Mouse (Mus musculus) right cerebral cortex, postnatal 25 days (tissue): Measurements from ENCODE around the gene Chka.

Experiments used
- DNase-seq: peaks from one replicate; pipeline ENCODE4 v3.0.0; 2022

Chka gene

DNA sequence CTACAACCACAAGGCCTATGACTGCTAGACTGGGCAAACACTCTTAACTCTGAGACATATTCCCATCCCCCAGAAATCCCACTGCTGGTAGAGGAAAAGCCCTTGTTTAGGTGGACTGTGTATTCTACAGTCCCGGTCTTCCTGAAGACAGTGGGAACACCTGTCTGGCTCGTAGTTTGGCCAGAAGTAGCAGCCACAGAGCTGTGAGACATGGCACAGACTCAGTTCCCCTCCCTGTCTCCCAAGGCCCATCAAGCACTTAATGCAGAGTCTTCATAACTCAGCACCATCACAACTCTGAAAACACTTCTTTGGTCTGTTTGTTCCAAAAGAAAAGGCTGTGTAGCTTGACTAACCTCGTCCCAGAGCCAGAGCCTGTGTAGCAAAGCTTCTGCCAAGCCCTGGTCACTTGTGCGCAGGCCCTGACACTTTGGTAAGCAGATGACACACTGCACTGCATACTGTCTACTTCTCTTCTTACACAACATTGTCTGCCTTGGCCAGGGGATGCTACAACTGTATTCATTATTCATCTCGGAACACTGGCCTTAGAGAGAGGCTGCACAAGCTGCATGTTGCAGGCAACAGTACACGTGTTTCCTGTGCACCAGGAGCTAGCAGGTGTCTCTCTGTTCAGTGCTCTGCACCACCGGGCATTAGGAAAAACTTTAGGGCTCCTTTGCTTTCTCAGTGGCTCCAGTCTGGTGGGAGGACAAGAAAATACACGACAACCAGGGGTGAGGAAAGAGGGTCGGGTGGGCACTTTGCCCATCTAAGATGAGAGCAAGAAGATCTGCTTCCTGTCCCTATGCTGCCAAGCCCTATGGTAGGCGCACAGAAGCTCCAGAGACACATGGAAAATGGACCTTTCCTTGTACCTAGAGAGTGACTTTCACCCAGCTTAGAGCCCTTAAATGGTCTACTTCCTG is 4.6 kb upstream of the Chka start:
- no peak for DNase-seq

DNA sequence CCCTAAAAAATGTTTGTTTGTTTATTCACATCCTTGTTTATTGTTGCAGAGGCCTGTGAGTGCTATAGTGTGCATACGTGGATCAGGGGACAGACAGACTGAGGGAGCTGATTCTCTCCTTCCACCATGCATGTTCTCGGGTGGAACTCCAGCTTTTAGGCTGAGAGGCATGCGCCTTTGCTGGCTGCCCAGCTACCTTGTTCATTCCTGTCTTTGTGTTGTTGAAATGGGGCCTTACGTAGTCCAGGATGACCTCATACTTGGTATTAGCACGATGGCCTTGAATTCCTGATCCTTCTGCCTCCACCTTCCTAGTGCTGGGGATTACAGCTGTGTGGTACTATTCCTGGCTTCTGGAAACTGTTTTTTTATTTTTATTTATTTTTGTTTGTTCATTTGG is 3.9 kb upstream of the Chka start:
- no peak for DNase-seq

DNA sequence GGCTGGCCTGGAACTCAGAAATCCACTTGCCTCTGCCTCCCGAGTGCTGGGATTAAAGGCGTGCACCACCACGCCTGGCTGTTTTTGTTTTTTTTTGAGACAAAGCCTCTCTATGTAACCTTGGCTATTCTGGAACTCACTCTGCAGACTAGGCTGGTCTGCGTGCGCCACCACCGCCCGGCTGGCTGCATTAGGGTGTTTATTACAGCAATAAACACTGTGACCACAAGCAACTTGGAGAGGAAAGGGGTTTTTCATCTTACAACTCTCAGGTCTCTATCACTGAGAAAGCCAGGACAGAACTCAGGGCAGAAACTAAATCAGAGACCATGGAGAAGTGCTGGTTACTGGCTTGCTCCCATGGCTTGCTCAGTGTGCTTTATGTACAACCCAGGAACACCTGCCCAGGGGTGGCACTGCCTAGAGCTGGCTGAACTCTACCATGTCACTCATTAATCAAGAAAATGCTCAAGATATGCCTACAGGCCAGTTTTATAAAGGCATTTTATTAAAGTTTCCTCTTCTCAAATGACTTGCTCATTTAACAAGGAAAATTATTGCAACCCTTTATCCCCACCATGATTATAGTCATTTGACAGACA is 3.3 kb upstream of the Chka start:
- no peak for DNase-seq

DNA sequence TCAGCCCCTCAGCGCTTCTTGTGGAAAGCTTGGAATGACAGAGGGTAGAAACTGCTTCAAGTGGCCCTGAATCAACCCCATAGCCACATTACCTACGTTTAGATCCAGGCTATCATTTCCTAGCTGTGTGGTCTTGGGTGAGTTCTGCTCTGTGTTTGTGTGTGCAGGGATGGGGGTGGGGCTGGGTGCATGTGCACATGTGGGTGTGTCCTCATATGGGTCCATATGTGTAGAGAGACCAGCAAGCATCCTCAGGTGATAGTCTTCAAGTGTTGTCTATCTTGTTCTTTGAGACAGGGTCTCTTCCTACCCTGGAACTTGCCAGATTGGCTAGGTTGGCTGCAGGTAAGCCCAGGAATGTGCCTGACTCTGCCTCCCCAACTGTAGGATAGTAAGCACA is 2.3 kb upstream of the Chka start:
- no peak for DNase-seq

DNA sequence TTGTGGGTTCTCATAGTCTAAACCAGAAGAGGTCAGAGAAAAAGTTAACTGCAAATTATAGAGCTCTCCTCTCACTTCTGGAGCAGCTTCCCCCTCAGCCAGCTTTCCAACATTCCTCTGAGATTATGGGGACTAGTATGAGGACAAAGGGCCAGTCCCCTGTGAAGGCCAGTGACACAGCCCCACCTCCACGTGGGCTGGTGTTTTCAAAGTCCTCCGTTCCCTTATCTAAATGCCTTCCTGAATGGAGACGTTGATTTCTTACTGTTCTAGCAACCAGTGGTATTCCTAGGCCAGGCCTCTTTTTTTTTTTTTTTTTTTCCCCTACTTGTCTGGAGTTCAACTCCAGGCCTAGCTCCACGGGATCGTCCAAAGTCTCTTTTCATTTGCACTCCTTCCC is 1.5 kb upstream of the Chka start:
- no peak for DNase-seq

DNA sequence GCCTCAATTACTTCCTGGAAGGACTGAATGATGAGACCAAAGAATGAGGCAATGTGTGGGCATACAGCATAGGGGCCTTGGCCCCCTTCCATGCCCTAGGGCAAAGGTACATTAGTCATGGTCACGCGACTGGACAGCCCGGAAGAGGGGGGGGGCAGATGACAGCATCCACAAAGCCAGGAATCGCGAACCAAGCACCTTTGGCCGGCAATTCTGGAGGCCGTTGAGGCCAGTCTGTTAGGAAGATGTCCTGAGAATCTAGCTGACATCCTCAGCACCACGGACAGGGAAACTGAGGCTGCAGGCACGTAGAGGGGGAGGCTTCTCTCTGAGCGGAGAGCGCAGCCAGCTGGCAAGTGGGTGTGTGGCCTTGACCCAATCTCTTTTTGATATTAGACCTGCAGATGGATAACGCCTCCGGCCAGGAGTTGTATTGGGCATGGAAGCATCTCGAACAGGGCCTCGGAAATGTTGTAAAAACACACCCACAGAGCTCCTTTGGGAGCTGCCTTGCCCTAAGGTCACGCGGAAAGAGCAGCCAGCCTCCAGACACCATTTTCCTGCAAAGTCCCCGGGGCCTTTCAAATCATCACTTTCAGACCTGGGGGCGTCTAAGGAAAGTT is 615 bp upstream of the Chka start:
- DNase-seq, result no peak

DNA sequence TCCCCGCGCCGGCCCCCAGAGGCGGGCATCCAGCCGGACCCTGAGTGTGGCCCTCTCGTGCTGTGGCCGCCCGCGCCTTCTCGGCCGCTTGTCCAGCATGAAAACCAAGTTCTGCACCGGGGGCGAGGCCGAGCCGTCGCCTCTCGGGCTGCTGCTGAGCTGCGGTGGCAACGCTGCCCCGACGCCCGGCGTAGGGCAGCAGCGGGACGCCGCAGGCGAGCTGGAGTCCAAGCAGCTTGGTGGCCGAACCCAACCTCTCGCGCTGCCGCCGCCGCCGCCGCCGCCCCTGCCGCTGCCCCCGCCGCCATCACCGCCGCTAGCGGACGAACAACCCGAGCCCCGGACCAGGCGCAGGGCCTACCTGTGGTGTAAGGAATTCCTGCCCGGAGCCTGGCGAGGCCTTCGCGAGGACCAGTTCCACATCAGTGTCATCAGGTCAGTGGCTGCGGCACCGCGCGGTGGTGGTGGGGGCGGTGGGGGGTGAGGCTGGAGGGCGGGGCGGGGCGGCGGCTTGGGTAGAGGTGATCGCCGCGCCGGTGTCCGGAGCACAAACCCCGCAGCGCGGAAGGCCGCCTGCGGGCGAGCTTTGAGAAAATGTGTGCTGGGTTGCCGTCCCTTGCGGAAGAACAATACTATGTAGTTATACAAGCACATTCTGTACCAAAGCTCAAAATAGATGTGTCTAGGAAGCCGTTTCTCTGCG is 557 bp downstream of the Chka start:
- peak; percentile 52 for DNase-seq

DNA sequence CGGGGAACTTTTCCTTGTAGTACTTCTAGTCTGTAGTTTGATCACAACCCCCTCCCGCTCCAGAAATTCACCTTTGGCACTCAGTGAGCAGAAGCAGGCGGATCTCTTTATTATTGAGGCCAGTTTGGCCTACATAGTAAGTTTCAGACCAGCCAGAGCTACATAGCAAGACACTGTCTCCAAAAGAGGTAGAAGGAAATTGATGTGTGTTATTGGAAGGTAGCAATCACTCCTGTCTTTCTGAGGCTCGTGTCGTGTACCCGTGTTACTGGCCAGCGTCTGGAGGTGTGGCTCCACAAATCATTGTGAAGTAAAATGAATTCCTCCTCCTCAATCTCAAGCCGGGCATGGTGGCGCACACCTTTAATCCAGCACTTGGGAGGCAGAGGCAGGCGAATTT is 1.5 kb downstream of the Chka start:
- no peak for DNase-seq

DNA sequence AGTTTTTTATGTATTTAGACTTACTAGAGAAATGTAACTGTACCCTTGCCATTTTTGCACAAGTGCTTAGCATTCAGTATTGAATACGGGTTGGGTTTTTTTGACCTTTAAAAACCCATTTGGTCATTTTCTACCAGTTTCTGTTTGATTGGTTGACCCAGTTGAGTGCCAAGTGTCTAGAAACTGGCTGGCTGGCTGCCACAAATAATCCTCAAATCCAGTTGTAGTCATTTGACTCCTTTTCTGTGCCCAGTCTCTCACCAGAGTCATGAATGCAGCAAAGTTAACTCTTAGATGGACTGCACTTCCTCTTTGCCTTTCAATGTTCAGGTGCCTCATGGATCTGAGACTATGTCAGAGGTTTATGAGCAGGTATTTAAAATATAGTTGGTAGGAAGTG is 2.3 kb downstream of the Chka start:
- DNase-seq, result no peak

DNA sequence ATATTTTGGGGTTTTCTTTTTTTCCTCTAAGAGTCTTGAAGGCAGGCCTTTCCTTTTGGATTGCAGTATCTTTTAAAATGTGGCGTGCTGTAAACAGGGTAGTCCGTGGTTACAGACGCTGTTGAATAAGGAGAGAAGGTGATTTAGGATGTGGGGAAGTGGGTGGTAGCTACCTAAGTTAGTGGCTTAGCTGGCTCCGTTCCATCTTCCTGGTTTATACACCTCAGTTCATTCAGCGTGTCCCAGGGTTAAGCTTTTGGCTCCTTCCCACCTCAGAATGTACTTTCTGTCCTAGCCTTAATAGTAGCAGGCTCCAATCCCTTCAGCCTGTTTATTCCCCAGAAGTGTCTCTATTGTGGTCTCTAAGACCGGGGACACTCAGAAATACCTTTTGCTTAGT is 3.5 kb downstream of the Chka start:
- no peak for DNase-seq

DNA sequence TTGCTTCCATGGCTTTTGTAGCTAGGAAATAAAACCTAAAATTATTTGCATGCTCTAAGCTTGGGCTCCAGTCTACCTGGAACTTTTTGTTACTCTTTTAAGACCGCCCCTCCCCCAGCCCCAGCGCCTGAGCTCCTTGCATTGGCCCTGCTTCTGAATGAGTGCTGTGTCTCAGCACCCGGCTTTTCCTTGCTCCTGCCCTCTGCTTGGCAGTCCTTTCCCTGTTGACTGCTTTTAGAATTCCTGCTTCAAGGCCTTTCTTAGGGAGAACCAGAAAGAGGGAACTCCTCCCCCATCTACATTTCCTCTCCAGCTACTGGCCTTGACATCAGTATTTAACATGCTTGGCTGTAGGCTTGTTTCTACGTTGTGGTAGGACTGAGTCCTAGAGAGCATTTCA is 4.0 kb downstream of the Chka start:
- no peak for DNase-seq

DNA sequence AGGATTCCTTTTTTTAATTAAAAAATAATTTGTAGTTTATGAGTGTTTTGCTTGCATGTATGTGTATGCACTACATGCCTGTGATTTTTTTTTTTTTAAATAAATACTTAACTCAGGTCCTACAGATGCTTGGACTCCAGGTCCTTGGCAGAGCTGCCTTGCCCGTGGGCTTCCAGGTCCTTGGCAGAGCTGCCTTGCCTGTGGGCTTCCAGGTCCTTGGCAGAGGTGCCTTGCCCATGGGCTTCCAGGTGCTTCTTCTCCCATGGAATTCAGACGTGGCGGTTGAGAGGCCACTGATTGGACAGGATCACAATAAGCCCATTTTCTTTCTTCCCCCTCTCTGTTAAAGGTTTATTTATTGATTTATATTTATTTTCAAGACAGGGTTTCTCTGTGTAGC is 5.6 kb downstream of the Chka start:
- DNase-seq, result no peak

DNA sequence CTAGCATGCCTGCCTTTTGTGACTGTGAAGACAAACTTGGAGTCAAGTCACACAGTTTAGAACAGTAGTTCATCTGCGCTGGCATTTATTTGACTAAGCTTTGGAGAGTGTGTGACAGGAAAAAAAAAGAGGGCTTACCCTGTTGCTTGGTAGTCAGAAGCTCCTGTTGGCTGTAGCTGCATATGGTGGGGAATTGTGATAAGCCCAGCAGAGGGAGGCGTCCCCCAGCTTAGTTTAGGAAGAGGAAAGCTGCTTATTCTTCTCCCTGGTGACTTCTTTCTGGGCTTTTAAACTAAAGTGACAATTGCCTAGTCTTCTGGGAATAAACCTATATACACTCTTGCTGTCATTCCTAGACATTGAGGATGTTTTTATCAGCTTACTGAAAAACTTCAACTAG is 11.1 kb downstream of the Chka start:
- no peak for DNase-seq

DNA sequence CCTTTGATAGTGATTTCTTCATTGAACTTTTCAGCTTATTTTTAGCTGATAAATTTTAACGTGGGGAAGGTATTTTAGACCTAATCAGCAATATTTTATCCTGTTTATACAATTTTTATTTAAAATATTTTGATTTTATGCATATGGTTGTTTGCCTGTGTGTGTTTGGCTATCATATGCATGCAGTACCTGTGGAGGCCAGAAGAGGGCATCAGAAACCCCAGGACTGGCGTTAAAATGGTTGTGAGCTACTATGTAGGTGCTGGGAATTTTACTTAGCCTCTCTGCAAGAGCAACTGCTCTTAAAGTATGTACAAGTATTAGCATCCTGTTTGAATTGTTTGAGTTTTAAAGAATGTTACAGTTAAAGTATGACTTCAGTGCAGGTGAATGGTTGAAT is 13.4 kb downstream of the Chka start:
- no peak for DNase-seq

DNA sequence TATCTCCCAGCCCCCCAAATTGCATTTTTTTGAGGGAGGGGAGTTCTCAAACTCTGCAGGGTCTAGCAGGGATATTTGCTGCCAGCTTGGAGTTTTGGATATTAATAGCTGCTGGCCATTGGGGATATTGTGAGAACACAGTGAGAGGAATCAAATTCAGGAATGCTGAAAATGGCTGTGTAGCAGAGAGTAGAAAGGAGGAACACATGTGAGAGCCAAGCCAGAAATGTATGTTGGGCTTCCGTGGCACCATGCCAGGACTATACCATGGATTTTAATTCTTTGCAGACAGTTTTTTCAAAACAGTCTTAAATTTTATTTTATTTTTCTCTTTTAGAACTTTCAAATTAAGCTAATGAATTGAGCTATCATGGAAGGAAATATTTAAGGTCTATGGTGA is 16.7 kb downstream of the Chka start:
- DNase-seq, result no peak

DNA sequence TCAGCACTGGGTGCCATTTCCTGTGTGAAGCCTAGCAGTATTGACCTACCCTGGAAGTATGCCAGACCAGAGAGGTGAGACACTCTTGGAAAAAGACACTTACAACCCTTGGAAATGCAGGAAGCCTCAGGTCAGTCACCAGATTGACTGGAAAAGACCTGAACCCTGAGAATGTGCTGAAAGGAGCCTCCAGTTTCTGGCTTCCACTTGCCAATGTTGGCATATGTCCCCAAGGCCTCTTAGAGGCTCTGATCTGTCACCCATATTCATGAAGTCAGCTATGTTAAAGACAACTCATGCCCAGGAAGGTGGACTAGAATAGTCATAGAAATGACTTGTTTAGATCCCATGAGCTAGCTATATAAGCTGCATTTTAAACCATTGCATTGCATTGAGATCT is 19.9 kb downstream of the Chka start:
- no peak for DNase-seq

DNA sequence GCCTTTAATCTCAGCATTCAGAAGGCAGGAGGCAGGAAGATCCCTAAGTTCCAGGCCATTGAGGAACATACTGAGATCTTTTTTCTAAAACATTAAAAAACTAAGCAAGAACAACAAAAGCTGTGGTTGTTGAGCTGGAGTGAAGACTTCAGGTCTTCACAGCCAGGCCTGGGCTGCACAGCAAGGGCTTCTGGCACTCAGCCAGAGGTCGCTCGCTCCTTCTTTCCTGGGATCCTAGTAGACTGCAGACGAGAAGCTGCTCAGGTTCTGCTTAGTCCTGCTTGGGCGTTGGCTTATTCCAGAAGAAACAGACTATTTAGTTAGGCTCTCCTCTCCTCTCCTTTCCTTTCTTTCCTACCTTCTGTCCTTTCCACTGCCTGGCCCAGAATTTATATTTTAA is 20.8 kb downstream of the Chka start:
- DNase-seq, result no peak

DNA sequence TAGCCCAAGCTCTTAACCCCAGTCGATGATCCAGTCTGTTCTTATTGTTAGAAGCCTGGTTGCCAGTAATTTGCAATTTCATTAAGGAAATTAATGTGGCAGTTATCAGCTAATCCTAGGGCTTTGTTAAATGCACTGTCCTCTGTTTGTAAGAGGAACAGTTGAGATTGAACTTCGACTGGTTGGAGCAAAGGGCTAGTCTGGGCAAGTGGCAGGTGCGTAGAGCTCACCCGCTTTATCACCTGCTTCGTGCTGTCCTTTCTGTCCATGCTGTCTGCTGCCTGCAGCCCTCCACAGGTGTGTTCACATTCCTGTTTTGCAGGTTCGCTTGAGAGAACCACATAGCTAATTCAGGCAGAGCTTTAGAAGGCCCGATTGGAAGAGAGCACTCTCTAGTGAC is 23.5 kb downstream of the Chka start:
- no peak for DNase-seq

DNA sequence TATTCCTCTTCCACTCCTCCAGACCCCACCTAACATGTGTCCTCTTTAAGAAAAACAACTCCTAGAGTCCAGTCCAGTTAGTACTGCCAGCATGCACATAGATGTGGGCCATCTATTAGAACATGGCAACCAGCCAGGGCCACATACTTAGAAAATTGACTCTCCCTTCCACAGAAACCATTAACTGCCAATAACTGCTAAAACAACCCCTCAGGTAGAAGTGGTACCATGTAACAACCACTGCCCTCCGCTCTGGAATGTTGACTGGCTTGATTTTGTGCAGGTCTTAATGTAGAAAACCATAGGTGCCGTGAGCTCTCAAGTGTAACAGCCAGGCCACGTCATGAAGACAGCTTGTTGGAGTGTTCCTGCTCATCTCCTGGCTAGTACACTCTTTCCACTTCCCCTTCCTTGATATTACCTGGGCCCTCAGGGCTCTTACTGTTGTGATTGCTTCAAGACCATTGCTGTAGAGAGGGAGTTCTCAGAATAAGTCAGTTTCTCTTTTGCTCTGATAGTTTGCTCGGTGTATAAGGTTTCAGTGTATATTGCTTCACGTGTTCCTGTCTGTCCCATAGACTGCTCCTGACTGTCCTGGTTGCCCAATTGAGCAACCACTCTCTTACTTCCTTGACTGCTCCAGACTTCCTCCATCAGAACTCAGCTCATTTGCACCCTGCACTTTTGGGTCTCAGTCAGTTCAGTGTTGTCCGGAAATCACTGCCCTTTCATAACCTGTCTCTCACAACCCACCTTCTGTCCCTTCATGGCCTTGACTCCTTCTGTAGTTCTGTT is 28.7 kb downstream of the Chka start:
- DNase-seq, result no peak

DNA sequence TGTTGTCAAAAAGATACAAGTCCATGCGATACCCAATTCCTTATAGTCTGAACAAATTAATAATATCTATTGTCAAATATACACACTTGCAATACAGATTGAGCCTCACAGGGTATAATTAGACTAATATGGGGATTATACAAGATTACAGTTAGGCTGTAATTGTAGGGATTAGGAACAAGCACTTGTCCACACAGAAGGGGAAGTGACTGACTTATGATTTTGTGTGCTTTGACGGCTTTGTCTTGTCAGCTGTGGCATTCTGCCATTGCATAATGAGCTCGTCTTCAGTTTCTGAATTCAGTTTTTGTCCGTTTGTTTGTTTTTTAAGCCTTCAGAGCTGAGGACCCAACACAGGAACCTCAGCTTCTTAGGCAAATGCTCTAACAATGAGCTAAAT is 30.6 kb downstream of the Chka start:
- DNase-seq, result no peak

DNA sequence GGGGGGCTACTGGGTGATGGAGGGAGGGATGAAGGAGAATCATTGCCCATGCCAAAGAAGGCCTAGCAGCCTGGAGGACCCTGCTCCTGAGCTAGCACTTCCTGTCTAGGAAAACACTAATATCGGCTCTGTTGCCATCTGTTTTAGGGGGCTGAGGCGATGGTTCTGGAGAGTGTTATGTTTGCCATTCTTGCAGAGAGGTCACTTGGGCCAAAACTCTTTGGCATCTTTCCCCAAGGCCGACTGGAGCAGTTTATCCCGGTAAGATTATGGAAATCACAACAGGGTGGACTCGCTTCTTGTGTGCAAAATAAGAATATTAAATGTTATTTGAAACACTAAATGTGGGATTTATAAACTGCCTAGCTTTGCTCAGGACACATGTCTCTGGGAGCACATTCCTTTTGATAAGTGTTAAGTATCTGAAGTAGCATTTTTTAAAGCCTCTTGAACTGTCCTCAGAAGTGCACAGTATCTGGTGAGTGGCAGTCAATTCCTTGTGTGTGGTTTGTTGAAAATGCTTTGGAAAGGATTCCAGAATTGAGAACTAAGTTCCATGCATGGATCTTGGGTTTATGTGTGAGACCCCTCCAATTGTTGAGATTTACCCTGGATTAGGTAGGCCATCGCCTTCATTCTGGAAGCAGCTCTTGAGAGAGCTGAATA is 32.9 kb downstream of the Chka start:
- no peak for DNase-seq

DNA sequence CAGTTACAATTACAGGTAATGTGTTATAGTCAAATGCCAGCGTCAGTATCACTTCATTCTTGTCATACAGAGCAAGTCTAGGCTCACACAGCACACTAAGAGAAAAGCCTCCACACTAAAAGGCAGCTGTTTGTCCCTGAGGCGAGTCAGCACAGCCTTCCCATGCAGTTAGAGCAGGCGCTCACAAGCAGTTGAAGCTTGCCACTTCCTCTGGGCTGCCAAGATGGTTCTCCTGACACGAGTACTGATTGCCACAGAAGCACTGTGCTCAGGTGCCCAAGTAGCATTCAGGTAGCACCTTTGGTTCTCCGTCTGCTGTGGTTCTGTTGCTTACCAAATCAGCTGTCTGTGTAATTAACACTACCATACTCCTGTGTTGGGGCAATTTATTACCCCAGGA is 37.5 kb downstream of the Chka start:
- DNase-seq, result no peak
